Mouse (Mus musculus) liver, embryonic 14.5 days (tissue): Measurements from ENCODE around the gene Hmbs. TPM values are rescaled to one million over a fixed set of nuclear protein-coding genes. Genes with fewer than 3 reads are reported as not detected.
A peak's percentile ranks its signal among the peaks of the same experiment; 100 is the strongest.
"Not testable (repeated sequence)": the region's sequence is repeated elsewhere in the genome, so short reads cannot be mapped to it uniquely, and the experiment has no call there.

Experiments
- ATAC-seq: fragments of 200-750 bp; cut with Nextera tagmentation; 2 replicates; pipeline ENCODE4 v1.8.0; 2017; ENCODE audit warnings: moderate number of reproducible peaks, mild to moderate bottlenecking, moderate library complexity; ENCODE audit not compliant: insufficient read depth
- DNase-seq, 3 experiments: peaks; one replicate each; pipeline ENCODE4 v3.0.0-alpha.2; 2012 to 2013; ENCODE audit warnings: low read depth in 3 of 3, low spot score in 3 of 3
- H3K27ac ChIP-seq: fragments of 300-500 bp; sonication (generic); 2 replicates; pipeline ENCODE4 v1.5.1; 2014; ENCODE audit warnings: moderate library complexity, mild to moderate bottlenecking, control low read depth, inconsistent platforms
- H3K27me3 ChIP-seq: fragments of 300-500 bp; sonication (generic); 2 replicates; pipeline ENCODE4 v1.6.1; 2014; ENCODE audit warnings: mild to moderate bottlenecking, low read length, moderate library complexity; ENCODE audit not compliant: control insufficient read depth, insufficient read depth
- H3K36me3 ChIP-seq: fragments of 300-500 bp; sonication (generic); replicated peaks from 2 replicates; pipeline ENCODE4 v1.6.1; 2014; ENCODE audit warnings: low read depth; ENCODE audit not compliant: control insufficient read depth, insufficient read depth
- H3K4me1 ChIP-seq, 2 experiments: fragments of 200-500 bp in 1 of 2; fragments of 300-500 bp in 1 of 2; sonication (generic) in 1 of 2; replicated peaks; 2 replicates each; pipeline ENCODE4 v1.6.1; 2012 to 2014; ENCODE audit warnings: antibody characterized with exemption in 1 of 2, inconsistent platforms in 1 of 2, low read length in 1 of 2; ENCODE audit not compliant: control insufficient read depth in 2 of 2, insufficient read depth in 2 of 2
- H3K4me2 ChIP-seq: fragments of 300-500 bp; sonication (generic); 2 replicates; pipeline ENCODE4 v1.6.1; 2014; ENCODE audit warnings: low read depth, mild to moderate bottlenecking, control low read depth, moderate library complexity
- H3K4me3 ChIP-seq, 2 experiments: fragments of 200-500 bp in 1 of 2; fragments of 300-500 bp in 1 of 2; sonication (generic) in 1 of 2; 2 replicates each; pipeline ENCODE4 v1.5.1; 2012 to 2014; ENCODE audit warnings: low read depth in 2 of 2, low read length in 2 of 2, mild to moderate bottlenecking in 2 of 2, control low read depth in 1 of 2, inconsistent platforms in 1 of 2, moderate library complexity in 1 of 2; ENCODE audit not compliant: insufficient read depth in 1 of 2
- H3K9ac ChIP-seq: fragments of 300-500 bp; sonication (generic); replicated peaks from 2 replicates; pipeline ENCODE4 v1.6.1; 2014; ENCODE audit warnings: mild to moderate bottlenecking, control low read depth, moderate library complexity
- H3K9me3 ChIP-seq: fragments of 300-500 bp; sonication (generic); 2 replicates; pipeline ENCODE4 v1.6.1; 2016; ENCODE audit warnings: low read length, mixed read lengths; ENCODE audit not compliant: control insufficient read depth
- CTCF ChIP-seq: IDR thresholded peaks from 2 replicates; pipeline ENCODE4 v1.5.1; 2016; ENCODE audit warnings: antibody characterized with exemption, low read depth, control low read depth
- EP300 ChIP-seq: IDR thresholded peaks from 2 replicates; pipeline ENCODE4 v1.6.1; 2016; ENCODE audit warnings: antibody characterized with exemption, low read depth
- WGBS: fragments of 180-500 bp; shearing (Covaris S2); extraction: QIAGEN DNeasy Blood & Tissue Kit; methylation state at CpG from one replicate; pipeline ENCODE4 v1.1.7; 2014; ENCODE audit not compliant: insufficient replicate concordance; 5-methylcytosine and 5-hydroxymethylcytosine counted together
- polyA plus RNA-seq, 2 experiments: library from polyadenylated mRNA; depleted of rRNA in 1 of 2; stranded (reverse) in 1 of 2; unstranded in 1 of 2; fragments of >200 nt; fragmentation: Nextera tagmentation in 1 of 2; extraction: Ambion mirVana in 1 of 2; gene quantifications; 2 replicates each; pipeline versions ENCODE4 v1.2.1 to v1.2.3; 2012 to 2014

The Hmbs gene
- polyA plus RNA-seq, 2 experiments = 876 to 1,376 TPM

- Histone ChIP-seq H3K36me3 (peaks cover 42% of the 10 kb centered on the region), H3K27ac (no peak overlapping the region), H3K9me3 (no peaks in the 10 kb centered on the region), H3K9ac (no peak overlapping the region), H3K4me2 (no peak overlapping the region), H3K27me3 (no peaks in the 10 kb centered on the region), H3K4me1 (peaks cover 20 to 24% of the 10 kb centered on the region in 2 experiments), H3K4me3 (no peak overlapping the region)
- WGBS = 84% methylated on average over 6 of the region's 6 CpGs
- ATAC-seq (no peak), DNase-seq (no peak)
- TF ChIP-seq CTCF = no peak
- TF ChIP-seq EP300 = no peak
Measured at GRCm38 (mm10) chr9:44330736-44331135, 13.3 kb downstream of the Hmbs start.

- 87% methylated on average over 5 of the region's 5 CpGs for WGBS
- peak overlapping the region; percentile 64 to 83 for H3K4me3 ChIP-seq
- DNase-seq (no peak), ATAC-seq (no peak)
- H3K4me1 ChIP-seq = peaks cover 11 to 14% of the 10 kb centered on the region in 2 experiments; a peak in 3 of 4 replicates
- peaks cover 26% of the 10 kb centered on the region for H3K36me3 ChIP-seq
- H3K9ac ChIP-seq = peak overlapping the region; percentile 78
- H3K27ac ChIP-seq = no peak overlapping the region
- H3K4me2 ChIP-seq = peak overlapping the region; percentile 95
- TF ChIP-seq CTCF (no peak), EP300 (no peak)
- H3K27me3 ChIP-seq = no peaks in the 10 kb centered on the region
- H3K9me3 ChIP-seq = no peaks in the 10 kb centered on the region
Measured at GRCm38 (mm10) chr9:44327926-44328325, 16.1 kb downstream of the Hmbs start.

GRCm38 (mm10) chr9:44327064-44327711 is 16.8 kb downstream of the Hmbs start:
- Histone ChIP-seq H3K27me3 (no peaks in the 10 kb centered on the region), H3K4me3 (peak overlapping the region; percentile 64 to 83), H3K27ac (peak overlapping the region; percentile 79), H3K9me3 (no peaks in the 10 kb centered on the region), H3K4me2 (peak overlapping the region; percentile 95), H3K4me1 (peaks cover 9 to 14% of the 10 kb centered on the region in 2 experiments; a peak in 3 of 4 replicates), H3K9ac (peak overlapping the region; percentile 78), H3K36me3 (peaks cover 20% of the 10 kb centered on the region)
- peak; percentile 49 for ATAC-seq
- DNase-seq = no peak
- TF ChIP-seq EP300 = no peak
- 0 out of 2 replicates have a peak, but pooled peaks have one; percentile 5 for TF ChIP-seq CTCF
- 0% methylated on average over 22 of the region's 22 CpGs for WGBS

- ATAC-seq = peak; percentile 82
- TF ChIP-seq CTCF = no peak
- TF ChIP-seq EP300 = no peak
Measured at GRCm38 (mm10) chr9:44326371-44327063, 17.5 kb downstream of the Hmbs start.

GRCm38 (mm10) chr9:44325768-44326370 is 18.2 kb downstream of the Hmbs start, which contains the start of gene Dpagt1:
Dpagt1 (plus strand) TSS chr9:44326019.
- Histone ChIP-seq H3K9me3 (no peaks in the 10 kb centered on the region), H3K27ac (peak within 1 kb of the TSS; percentile 79), H3K4me3 (peak within 1 kb of the TSS; percentile 64 to 83), H3K4me1 (peaks cover 12 to 16% of the 10 kb centered on the region in 2 experiments), H3K4me2 (peak within 1 kb of the TSS; percentile 95), H3K36me3 (peaks cover 12% of the 10 kb centered on the region), H3K27me3 (no peaks in the 10 kb centered on the region), H3K9ac (peak within 1 kb of the TSS; percentile 78)
- 3% methylated on average over 12 of the region's 12 CpGs for WGBS
- ATAC-seq (0 out of 2 replicates have a peak, but pooled peaks have one; percentile 4), DNase-seq (no peak)
- TF ChIP-seq CTCF (no peak), EP300 (no peak)

More at GRCm38 (mm10) chr9:44326371-44327063, 17.5 kb downstream of the Hmbs start:
- Histone ChIP-seq H3K27ac (peak overlapping the region; percentile 79), H3K4me1 (peaks cover 9 to 14% of the 10 kb centered on the region in 2 experiments), H3K9ac (peak overlapping the region; percentile 78), H3K9me3 (no peaks in the 10 kb centered on the region), H3K27me3 (no peaks in the 10 kb centered on the region), H3K4me3 (peak overlapping the region; percentile 64 to 83), H3K4me2 (peak overlapping the region; percentile 95), H3K36me3 (peaks cover 16% of the 10 kb centered on the region)
- DNase-seq = peak in 2 of 3 experiments; percentile 57 to 72
- under 1% methylated on average over 38 of the region's 38 CpGs for WGBS

- H3K36me3 ChIP-seq, H3K27ac ChIP-seq, H3K4me3 ChIP-seq, H3K27me3 ChIP-seq, ATAC-seq, H3K9me3 ChIP-seq, DNase-seq: not testable (repeated sequence)
- Histone ChIP-seq H3K4me1 (peaks cover 17 to 22% of the 10 kb centered on the region in 2 experiments), H3K9ac (peak overlapping the region; percentile 78), H3K4me2 (peak overlapping the region; percentile 95)
- whole genome bisulfite sequencing = 55% methylated on average over 7 of the region's 8 CpGs
Measured at GRCm38 (mm10) chr9:44325032-44325767, 18.8 kb downstream of the Hmbs start.
